Mouse (Mus musculus) embryonic fibroblast, embryonic 13.5 days (primary cell): ENCODE measurements at regions not wholly inside any gene's neighbourhood (a gene's known extent, or its start where the extent isn't known, plus 50 kb on each side); places are given as distances from the start of the nearest gene placed in this dataset.

Source experiments
- CTCF ChIP-seq: IDR thresholded peaks from 2 replicates; pipeline ENCODE4 v1.5.1; 2011; ENCODE audit warnings: mild to moderate bottlenecking, control low read depth, low read length, moderate library complexity, borderline replicate concordance; ENCODE audit not compliant: insufficient read depth
- POLR2A ChIP-seq: IDR thresholded peaks from 2 replicates; pipeline ENCODE4 v1.6.1; 2011; ENCODE audit warnings: low read depth, mild to moderate bottlenecking, control low read depth, low read length, moderate library complexity

DNA sequence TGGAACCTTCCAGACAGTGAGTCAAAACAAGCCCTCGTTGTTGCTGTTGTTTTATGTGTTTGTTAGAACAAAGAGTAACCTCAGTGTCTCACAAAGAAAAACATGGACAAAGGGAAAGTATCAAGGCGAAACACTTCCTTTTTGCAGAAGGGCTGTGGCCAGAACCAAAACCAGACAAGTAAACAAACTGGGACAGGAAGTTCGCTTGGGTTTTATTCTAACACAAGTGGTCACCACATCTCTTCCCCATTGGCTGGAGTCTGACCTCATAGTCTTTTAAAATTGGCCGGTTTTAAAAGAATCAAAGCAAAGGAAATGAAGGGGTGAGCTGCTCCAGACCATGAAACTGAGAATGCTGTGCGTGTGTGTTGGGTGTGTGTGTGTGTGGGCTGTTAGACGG is 194.4 kb upstream of the Egln3 start:
- TF ChIP-seq POLR2A (no peak), CTCF (no peak)
